15 mouse cellular contexts compared by ENCODE assay signal in the genomic region with DNA sequence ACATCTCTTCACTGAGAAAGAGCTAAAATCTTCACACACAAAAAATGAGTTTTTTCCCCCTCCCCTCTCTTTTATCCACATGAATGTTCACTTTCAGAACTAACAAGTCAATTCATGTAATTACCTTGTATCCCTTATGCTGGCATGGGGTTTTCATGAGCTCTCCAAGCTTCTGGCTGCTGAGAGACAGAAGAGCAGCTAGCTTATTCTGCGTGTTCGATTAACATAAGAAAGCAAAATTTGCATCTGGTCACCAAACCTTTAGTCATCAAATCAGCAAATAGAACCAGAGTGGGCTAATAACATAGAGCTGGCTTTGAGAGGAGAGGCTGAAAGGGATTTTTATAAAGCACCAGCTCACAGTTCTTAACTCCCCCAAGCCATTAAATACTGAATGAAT.
"Had no signal": no experiment of that assay in that cellular context is flagged by ENCODE, and none has a peak within 500 bp of the region (broad histone marks: within the 10 kb centered on the region; RNA-seq: fewer than 3 reads in every experiment).

No protein-coding gene starts in this region.

- DNase-seq: kidney, postnatal 14 days; kidney, postnatal 4 days; liver, embryonic 13.5 days; lung, adult 2 months; lung, postnatal 14 days; lung, postnatal 4 days; retina, postnatal 1 day; right cerebral cortex, postnatal 25 days; spleen, adult 18-20 months; thymus, postnatal 25 days had no signal

- H3K27ac ChIP-seq: liver, embryonic 13.5 days; midbrain, embryonic 15.5 days; neural tube, embryonic 13.5 days; stomach, embryonic 15.5 days had no signal

- H3K4me3 ChIP-seq: liver, embryonic 13.5 days; midbrain, embryonic 15.5 days; myocyte; neural tube, embryonic 13.5 days; stomach, embryonic 15.5 days had no signal

- H3K9ac ChIP-seq: liver, embryonic 13.5 days; midbrain, embryonic 15.5 days; neural tube, embryonic 13.5 days; stomach, embryonic 15.5 days had no signal

- H3K36me3 ChIP-seq: liver, embryonic 13.5 days; midbrain, embryonic 15.5 days; neural tube, embryonic 13.5 days; stomach, embryonic 15.5 days had no signal

- H3K4me1 ChIP-seq: liver, embryonic 13.5 days; midbrain, embryonic 15.5 days; neural tube, embryonic 13.5 days; stomach, embryonic 15.5 days had no signal

- H3K9me3 ChIP-seq: liver, embryonic 13.5 days; midbrain, embryonic 15.5 days; stomach, embryonic 15.5 days had no signal

- ATAC-seq: midbrain, embryonic 15.5 days had no signal

- H3K27me3 ChIP-seq: liver, embryonic 13.5 days; midbrain, embryonic 15.5 days; neural tube, embryonic 13.5 days; stomach, embryonic 15.5 days had no signal

- H3K4me2 ChIP-seq: liver, embryonic 13.5 days; midbrain, embryonic 11.5 days; midbrain, embryonic 15.5 days; neural tube, embryonic 13.5 days; stomach, embryonic 15.5 days had no signal
